Mouse (Mus musculus) G1E (cell line): ENCODE data around the gene Ang.

Experiments used
- CTCF ChIP-seq: IDR thresholded peaks from 2 replicates; pipeline ENCODE4 v1.5.1; 2012; ENCODE audit warnings: low read depth, low read length, inconsistent platforms, mixed read lengths
- GATA1 ChIP-seq: IDR thresholded peaks from 2 replicates; pipeline ENCODE4 v1.6.1; 2012; ENCODE audit warnings: borderline replicate concordance, low read length, inconsistent platforms, mixed read lengths
- GATA2 ChIP-seq: IDR thresholded peaks from 2 replicates; pipeline ENCODE4 v1.6.1; 2012; ENCODE audit warnings: low read depth, low read length, inconsistent platforms, borderline replicate concordance
- POLR2AphosphoS5 ChIP-seq: IDR thresholded peaks from 2 replicates; pipeline ENCODE4 v1.6.1; 2012; ENCODE audit warnings: low read depth, low read length, inconsistent platforms; ENCODE audit not compliant: insufficient replicate concordance
- TAL1 ChIP-seq: conservative IDR thresholded peaks from 2 replicates; pipeline ENCODE4 v1.6.1; 2012; ENCODE audit warnings: low read depth, low read length, inconsistent platforms, mixed read lengths

DNA sequence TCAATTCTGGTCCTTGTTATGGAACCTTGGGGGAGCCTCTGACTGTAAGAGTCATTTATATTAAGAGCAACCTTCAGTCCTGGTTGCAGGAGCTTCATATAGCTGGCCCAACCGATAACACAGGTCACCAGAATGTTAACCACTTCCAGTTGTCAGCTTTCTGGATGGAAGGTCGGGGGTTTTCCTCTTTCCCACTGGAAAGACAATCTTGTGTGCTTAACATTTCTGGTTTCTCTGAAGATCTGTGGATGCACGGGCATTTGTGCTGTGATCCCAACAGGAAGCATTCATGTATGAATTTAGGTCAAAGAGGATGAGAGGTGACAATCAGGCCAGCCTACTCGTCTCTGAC lies 38.6 kb downstream of the Ang start:
- TF ChIP-seq CTCF (no peak), GATA2 (no peak), GATA1 (no peak), TAL1 (no peak), POLR2AphosphoS5 (no peak)
